Mouse (Mus musculus) frontal cortex, postnatal 25 days (tissue): ENCODE data around the gene Kit.

Source experiments
- DNase-seq, 2 experiments: peaks; one replicate each; pipeline ENCODE4 v3.0.0; 2022; ENCODE audit warnings: low spot score in 2 of 2

Gene Kit

GRCm38 (mm10) chr5:75705421-75705820 lies 130.7 kb downstream of the Kit start:
- no peak for DNase-seq
